Mouse (Mus musculus) NIH3T3 (cell line): ENCODE results near the gene Matn1.

Source experiments
- DNase-seq: peaks from one replicate; pipeline ENCODE4 v3.0.0-alpha.2; 2012; ENCODE audit warnings: low read depth

Gene Matn1

DNA sequence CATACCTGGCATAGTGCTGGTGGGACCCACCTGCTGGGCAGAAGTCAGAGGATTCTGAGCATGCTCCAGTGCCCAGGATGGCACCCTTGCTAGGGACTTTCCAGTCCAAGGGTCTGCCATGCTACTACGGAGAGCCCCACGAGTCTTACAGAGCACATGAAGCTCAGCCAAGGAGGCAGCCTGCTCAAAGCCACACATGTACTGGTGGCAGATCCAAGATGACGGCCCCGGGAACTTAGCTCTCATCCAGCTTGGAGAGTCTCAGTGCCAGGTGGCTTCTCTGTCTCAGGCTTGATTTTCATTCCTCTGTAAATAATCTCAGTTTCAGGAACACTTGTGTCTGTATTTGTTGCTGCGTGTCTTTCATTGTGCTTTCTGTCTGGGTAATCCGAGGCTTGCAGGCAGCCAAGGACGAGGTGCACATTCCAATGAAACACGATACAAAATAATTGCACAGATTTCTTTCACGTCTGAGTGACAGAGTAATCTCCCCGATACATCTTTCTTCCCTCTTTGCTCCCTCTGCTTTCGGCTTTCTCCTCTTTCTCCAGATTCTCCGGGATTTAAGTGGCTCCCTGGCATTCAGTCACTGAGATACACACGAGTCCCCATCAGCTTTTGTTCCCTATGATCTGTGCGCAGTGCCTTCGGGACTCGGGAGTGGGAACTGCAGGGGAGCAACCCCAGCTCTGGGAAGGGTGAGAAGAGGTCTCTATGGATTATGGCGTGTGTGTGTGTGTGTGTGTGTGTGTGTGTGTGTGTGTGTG, 40.4 kb downstream of the Matn1 start:
- DNase-seq = no peak

DNA sequence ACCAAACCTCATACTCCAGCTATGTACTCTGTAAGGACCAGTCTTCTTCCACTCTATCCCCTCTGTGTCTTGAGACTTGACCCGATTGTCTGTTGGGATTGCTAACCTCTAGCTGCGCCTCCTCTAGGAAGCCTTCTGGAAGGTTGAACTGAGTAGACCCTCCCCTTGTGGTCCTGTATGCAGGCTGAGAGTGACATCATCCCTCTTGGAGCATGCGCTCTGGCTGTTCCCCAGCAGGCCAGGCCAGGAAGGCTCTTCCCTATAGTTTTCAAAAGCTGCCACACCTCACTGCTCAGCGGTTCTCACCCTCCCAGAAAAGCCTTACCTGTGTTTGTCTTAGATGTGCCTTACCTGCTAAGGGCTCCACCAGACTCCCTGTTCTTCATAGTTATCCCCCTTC, 42.9 kb downstream of the Matn1 start:
- DNase-seq = no peak

DNA sequence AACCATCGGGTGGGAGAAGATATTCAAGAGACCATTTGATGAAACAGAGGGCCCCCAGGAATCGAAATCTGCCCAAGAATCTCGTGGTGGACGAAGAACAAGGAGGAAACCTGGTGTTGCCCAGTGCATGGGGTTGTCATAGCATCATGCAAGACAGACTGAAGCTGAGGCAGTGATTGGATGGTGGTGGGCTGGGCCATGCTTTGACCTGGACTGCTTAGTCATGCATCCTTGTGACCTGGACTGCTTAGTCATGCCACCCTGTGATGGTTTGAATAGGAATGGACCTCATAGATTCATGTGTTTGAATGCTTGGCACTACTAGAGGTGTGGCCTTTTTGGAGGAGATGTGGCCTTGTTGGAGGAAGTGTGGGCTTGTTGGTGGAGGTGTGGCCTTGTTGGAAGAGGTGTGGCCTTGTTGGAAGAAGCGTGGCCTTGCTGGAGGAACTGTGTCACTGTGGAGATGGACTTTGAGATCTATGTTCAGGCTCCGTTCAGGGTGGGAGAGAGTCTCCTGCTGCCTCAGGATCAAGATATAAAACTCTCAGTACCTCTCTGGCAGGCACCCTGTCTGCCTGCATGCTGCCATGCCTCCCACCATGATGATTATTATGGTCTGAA, 44.1 kb downstream of the Matn1 start:
- DNase-seq = no peak

DNA sequence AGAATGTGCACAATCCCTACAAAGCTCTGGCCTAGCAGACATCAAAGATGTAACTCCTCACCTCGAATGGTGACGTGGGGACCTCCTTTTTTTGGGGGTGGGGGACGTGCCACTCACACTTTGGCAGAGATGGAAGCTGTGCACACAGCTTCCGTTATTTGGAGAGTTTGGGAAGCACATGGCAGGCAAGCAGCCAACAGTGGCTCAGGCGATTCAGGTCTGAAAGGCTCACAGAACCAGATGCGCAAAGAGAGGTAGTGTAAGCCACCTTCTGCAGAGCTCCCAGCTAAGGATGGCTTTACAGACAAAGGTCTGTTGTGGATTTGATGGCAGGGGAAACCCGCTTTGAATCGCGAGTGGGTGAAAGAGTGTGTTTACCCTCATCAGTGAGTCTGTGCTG, 45.0 kb downstream of the Matn1 start:
- DNase-seq = no peak

- no peak for DNase-seq
Measured at GRCm38 (mm10) chr4:130990966-130991365, 46.8 kb downstream of the Matn1 start.

DNA sequence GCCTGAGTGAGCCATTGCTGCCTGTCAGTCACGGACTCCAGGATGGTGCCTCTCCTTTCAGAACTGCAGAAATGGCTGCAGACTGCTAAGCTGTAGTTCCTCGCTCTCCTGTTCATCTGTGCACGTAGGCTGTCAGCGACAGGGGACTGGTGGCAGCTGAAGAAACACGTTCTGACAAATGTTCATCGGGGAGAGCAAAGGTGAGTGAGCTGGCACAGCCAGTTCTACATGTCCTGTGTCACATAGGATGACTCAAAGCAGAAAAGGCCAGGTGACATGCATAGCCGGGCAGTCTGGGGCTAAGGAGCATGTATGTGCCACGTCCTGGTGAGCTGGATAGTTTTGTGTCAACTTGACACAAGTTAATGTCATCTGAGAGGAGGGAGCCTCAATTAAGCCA, 50.4 kb downstream of the Matn1 start:
- no peak for DNase-seq

DNA sequence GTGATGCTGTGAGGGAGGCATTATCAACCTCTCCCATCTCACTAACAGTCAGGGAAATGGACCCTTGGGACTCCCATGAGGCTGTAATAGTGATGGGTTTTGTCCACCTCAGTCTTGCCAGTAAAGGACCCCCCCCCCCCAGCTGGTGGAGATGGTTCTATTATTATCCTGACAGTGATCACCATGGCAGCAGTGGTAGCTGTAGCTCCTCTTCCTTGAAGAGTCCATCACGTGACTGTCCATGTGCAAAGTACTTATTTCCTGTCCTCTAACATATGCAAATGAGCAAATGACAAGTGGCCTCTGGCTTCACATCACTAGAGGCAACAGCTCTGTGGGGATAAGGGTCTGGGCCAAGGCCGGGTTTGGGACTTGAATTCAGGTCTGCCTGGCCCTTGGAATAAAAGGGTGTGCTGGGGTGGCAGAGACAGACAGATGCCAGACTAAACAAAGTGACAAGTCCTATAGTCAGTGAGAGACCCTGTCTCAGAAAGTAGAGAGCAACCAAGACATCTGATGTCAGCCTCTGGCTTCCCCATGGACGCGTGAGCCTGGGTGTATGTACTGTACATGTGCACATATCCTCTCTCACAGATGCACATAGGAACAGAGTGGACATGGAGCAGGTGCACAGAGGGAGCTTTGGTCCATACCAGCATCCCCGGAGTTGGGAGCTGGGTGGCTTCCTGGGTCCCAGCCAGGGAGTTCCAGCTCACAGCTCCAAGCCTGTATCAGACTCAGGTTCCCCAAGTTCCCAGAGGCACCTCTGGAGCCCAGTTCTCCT, 55.8 kb downstream of the Matn1 start:
- no peak for DNase-seq

GRCm38 (mm10) chr4:131000614-131001178, 56.5 kb downstream of the Matn1 start:
- DNase-seq = no peak
